Mouse (Mus musculus) layer of hippocampus, adult 11-12 months (tissue): ENCODE results near the gene Flvcr1.
A peak's percentile ranks its signal among the peaks of the same experiment; 100 is the strongest.
"Not testable (repeated sequence)": the region's sequence is repeated elsewhere in the genome, so short reads cannot be mapped to it uniquely, and the experiment has no call there.

ENCODE experiments used
- DNase-seq: peaks from one replicate; pipeline ENCODE4 v3.0.0; 2022; ENCODE audit warnings: low spot score

Gene Flvcr1

GRCm38 (mm10) chr1:191037999-191038398, 12.0 kb upstream of the Flvcr1 start:
- no peak for DNase-seq

GRCm38 (mm10) chr1:191036554-191037334, 10.8 kb upstream of the Flvcr1 start, which contains the start of gene Spata45:
TSS of gene Spata45 (plus strand) at chr1:191036639.
- no peak for DNase-seq

GRCm38 (mm10) chr1:191035649-191036048, 9.7 kb upstream of the Flvcr1 start:
- no peak for DNase-seq

GRCm38 (mm10) chr1:191030922-191031425, 5.0 kb upstream of the Flvcr1 start:
- not testable (repeated sequence) for DNase-seq

GRCm38 (mm10) chr1:191030182-191030581, 4.2 kb upstream of the Flvcr1 start:
- DNase-seq, result no peak

DNA sequence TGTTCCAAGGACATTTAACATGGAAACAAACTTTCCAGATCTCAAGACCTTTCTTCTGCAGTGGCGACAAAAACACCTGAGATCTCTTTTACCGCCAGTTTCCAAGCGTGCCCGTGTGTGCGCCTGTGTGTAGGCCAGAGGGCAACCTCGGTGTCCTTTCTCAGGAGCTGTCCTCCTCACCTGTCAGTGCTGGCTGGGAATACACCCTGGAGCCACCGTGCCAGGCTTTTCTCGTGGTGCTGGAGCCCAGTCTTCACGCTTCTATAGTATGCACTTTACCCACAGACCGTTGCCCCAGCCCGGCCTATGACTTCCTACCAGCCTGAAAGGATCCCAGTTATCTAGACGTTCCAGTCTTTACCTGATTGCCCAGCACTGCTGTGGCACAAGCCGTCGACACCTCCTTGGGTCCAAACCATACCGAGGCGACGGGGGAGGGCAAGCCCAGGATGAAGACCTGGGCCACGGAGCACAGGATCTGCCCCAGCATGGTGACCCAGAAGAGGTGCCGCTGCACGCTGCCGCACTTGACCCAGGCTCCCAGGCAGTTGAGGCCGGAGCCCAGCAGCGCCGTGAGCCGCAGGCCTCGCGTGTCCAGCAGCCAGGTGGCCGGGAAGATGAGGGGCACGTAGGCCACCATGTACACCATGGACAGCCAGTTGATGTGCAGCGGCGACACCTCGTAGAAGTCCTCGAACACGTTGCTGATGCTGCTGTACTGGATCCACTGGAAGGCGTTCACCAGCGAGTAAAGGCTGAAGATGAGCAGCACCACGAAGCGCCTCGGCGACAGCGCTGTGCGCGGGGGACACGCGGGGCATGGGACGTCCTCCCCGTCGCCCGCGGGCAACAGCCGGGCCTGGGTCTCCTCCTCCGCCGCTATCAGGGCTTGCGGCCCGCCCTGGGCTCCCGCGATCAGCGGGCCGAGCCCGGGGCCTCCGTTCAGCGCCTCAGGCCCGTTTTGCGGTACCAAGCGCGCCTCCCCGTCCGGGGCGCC, 644 bp downstream of the Flvcr1 start:
- DNase-seq, result peak; percentile 34

- not testable (repeated sequence) for DNase-seq
These were observed 2.2 kb downstream of the Flvcr1 start for GRCm38 (mm10) chr1:191023806-191024205.

- no peak for DNase-seq
These were observed 2.8 kb downstream of the Flvcr1 start for GRCm38 (mm10) chr1:191023140-191023539.

GRCm38 (mm10) chr1:191021016-191021415, 4.9 kb downstream of the Flvcr1 start:
- peak; percentile 32 for DNase-seq

- DNase-seq, result peak; percentile 22
These were observed 5.6 kb downstream of the Flvcr1 start for GRCm38 (mm10) chr1:191020217-191020924.

DNA sequence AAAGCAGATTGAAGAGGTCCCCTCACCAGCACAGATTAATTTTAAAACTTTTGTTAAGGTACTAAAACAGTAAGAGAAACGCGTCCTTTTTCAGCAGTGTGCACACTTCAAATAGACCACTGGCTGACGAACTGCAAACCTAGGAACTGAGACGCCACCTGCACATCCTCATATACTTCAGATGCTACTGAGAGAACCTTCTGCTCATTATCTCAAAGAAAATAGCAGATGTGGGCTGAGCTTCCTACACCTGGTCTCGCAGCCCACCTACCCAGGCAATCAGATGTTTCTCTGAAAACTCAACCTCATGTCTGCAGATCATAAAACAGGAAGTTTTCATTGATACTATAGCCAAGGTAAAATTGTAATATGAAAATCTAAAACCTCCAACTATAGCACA, 6.2 kb downstream of the Flvcr1 start:
- DNase-seq, result no peak

DNA sequence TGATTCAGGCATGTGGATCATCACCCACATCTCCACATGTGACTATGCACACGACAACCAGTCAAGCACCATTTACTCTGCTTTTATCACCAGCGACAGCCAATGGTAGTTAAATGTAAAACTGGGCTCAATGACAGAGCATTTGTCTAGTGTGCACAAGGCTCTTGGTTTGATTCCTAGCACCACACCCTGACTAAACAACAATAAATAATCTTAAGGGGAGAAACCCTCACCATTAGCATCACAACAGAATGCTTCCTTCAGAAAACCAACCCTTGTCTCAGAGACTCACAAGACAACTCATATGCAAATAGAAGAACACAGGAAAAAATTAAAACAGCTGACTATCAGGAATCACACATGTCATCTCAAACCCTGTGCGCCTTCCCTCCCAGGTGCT, 11.7 kb downstream of the Flvcr1 start:
- DNase-seq, result no peak

- DNase-seq, result no peak
These were observed 17.3 kb downstream of the Flvcr1 start for GRCm38 (mm10) chr1:191008707-191009106.

- no peak for DNase-seq
These were observed 23.8 kb downstream of the Flvcr1 start for GRCm38 (mm10) chr1:191002201-191002600.

GRCm38 (mm10) chr1:191000686-191001085, 25.3 kb downstream of the Flvcr1 start:
- DNase-seq, result no peak

DNA sequence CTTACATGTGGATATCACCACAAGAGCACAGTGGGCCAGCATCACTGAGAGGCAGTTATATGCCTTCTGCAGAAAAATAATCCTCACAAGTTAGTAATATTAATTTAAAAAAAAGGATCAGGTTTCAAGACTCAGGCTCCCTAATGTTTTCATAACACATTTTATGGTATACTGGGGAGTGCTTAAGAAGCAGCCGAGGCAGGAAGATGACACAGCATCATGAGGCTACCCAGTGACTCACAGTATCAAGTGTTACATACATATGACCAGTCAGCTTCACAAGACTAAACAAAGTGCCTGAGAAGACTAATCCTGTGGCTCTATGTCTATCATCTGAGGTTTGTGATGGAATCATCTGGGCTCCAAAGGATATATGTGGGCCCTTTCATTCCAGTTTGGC, 27.9 kb downstream of the Flvcr1 start:
- DNase-seq, result no peak

GRCm38 (mm10) chr1:190996346-190996877, 29.5 kb downstream of the Flvcr1 start:
- DNase-seq, result no peak

DNA sequence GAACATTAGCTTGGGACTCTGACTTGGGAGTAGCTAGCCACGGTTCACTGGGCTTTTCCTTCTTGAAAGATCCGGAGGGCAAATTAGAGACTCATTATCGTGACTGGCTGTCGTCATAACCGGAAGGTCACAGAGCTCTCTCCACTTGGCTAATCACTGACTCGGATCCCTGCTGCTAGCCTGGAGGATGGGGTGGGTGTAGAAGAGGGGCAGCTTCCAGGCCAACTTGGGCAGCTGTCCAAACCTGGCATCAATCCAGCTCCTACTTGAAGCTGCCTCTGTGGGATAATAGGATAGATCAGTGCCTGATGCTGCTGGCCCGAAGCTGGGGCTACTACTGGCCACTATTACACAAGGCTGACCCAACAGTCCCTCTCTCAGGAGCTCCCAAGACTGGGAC, 30.4 kb downstream of the Flvcr1 start:
- peak; percentile 51 for DNase-seq

GRCm38 (mm10) chr1:190989437-190990082, 36.4 kb downstream of the Flvcr1 start:
- DNase-seq, result no peak

- no peak for DNase-seq
These were observed 44.5 kb downstream of the Flvcr1 start for GRCm38 (mm10) chr1:190981412-190981811.

DNA sequence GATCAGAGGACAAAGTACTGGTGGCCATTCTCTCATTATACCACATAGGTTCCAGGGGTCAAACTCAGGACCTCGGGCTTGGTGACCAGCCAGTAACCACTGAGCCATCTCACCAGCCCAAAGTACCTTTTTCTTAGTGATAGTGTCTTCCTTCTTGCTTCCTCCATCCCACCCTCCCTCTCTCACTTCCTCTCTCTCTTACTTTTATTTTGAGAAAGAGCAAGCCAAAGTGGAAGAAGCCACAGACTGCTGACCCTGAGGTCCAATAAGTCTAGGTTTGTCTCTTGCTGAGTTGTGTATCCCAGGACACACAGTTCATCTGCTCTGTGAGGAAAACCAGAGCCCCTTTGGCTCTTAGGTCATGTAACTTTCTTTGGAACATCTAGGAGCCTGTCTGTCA, 45.5 kb downstream of the Flvcr1 start:
- no peak for DNase-seq
